Mouse (Mus musculus): ENCODE results near the gene Cd24a. TPM values are rescaled to one million over a fixed set of nuclear protein-coding genes. Genes with fewer than 3 reads are reported as not detected.

Cd24a gene
- polyA plus RNA-seq, 1 experiment: 1.9 TPM

DNA sequence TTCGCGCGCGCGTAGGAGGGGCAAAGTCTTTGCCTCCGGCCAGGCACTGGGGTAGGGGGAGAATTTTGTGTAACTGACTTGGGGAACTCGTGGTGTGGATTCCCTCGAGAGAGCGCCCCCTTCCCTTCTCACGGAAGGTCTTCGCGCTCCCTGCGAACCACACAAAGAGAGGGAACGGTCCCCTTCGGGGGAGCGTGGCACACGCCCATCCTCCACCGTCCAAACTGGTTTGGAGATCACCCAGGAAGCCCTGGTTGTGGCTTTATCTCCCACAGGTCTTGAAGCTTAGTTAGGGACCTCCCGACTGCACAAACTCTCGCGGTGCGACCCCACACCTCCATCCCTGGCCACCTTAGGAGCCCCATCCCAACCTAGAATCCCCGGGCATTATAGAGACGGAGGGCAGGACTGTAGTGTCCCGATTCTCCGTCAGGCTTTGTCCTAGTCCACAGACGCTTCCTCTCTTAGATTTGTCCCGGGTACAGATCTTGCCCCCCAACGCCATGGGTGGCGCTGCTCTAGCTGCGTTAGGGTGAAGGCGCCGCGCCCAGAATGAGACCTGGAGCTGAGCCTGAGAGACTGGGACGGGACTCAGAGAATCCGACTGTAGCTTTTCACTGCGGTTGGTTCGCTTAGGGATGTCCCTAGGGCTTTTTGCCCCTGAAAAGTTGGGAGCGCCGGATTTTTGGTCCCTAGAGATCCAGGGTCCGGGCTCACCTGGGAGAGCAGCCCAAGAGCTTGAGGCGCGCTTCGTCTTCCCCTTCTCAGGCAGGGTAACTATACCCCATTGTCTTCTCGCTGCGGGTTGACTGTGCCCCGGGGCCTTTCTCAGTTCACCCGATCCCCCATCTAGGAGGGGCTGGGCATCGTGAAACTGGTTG, 1.5 kb downstream of the Cd24a start:
- Histone ChIP-seq H3K27ac (ENCODE audit: insufficient read depth, low read depth, low read length) (no peak overlapping the region), H3K4me1 (ENCODE audit: control insufficient read depth, insufficient read depth, low read length) (no peaks in the 10 kb centered on the region), H3K4me3 (ENCODE audit: insufficient read depth, low read length) (peak overlapping the region; percentile 60)
- TF ChIP-seq POLR2A (IDR thresholded peaks at IDR 0.05; ENCODE audit: borderline replicate concordance, low read depth, low read length): no peak
- no peak for TF ChIP-seq CTCF (IDR thresholded peaks at IDR 0.05; ENCODE audit: low read depth, low read length)

DNA sequence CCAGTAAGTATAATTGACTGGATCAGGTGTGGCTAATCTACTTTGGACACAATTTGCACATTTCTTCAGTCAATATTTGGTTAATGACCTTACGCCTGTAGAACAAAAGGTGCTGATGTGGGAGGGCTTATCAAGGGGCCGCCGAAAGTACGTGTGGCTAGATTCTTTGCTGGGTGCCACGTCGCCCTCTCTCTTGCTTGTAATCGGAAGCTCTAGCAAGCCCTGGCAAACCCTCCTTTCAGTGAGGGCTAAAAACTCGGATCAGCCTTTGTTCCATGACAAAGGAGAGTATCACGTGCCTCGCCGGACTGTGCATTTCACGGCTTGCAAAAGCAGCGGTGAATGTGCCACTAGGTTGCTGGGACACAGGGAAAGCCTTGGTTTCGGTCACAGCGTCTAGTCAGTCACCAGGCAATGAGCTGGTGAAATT, 2.6 kb downstream of the Cd24a start:
- H3K4me1 ChIP-seq (ENCODE audit: control insufficient read depth, insufficient read depth, low read length): no peaks in the 10 kb centered on the region
- TF ChIP-seq POLR2A (IDR thresholded peaks at IDR 0.05; ENCODE audit: borderline replicate concordance, low read depth, low read length): no peak
- no peak for TF ChIP-seq CTCF (IDR thresholded peaks at IDR 0.05; ENCODE audit: low read depth, low read length)
- H3K27ac ChIP-seq (ENCODE audit: insufficient read depth, low read depth, low read length): no peak overlapping the region
- no peak overlapping the region for H3K4me3 ChIP-seq (ENCODE audit: insufficient read depth, low read length)

DNA sequence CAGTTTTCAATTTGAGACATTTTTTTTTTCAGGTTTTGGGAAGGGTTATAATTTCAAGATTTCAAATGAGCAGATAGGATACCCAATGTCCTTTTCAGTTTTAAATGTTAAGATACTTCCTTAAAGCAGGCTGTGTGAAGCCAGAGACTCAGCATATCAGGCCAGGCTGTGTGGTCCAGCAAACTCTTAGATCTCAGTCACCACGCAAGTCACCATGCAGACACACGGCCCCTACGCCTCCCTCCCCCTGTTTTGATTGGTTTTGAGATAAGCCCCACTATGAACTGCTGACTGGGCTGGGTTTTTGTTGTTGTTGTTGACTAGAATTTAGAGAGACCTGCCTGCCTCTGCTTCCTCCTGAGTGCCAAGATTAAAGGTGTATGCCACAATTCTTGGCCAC, 3.2 kb downstream of the Cd24a start:
- Histone ChIP-seq H3K27ac (ENCODE audit: insufficient read depth, low read depth, low read length) (no peak overlapping the region), H3K4me1 (ENCODE audit: control insufficient read depth, insufficient read depth, low read length) (no peaks in the 10 kb centered on the region), H3K4me3 (ENCODE audit: insufficient read depth, low read length) (no peak overlapping the region)
- TF ChIP-seq CTCF (IDR thresholded peaks at IDR 0.05; ENCODE audit: low read depth, low read length) (no peak), POLR2A (IDR thresholded peaks at IDR 0.05; ENCODE audit: borderline replicate concordance, low read depth, low read length) (no peak)

DNA sequence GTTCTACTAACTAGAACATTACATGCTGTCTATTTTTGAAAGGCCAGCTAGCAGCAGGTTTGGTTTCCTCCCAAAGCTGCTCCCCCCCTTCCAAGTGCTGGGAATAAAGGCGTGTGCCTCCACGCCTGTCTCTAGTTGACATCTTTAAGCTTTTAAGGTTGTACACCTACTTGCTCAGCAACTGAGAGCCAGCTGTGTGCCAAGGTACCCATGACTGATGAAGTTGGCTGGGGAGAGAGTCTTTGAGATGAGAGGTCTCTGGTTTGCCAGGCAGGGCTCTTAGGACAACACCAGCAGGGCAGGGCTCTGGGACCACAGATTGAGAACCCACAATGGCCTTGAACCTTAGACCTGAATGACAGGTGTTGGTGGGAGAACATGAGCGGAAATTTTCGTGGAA, 6.5 kb downstream of the Cd24a start:
- Histone ChIP-seq H3K4me1 (ENCODE audit: control insufficient read depth, insufficient read depth, low read length) (peaks cover 10% of the 10 kb centered on the region), H3K4me3 (ENCODE audit: insufficient read depth, low read length) (no peak overlapping the region), H3K27ac (ENCODE audit: insufficient read depth, low read depth, low read length) (no peak overlapping the region)
- TF ChIP-seq POLR2A (IDR thresholded peaks at IDR 0.05; ENCODE audit: borderline replicate concordance, low read depth, low read length) (no peak), CTCF (IDR thresholded peaks at IDR 0.05; ENCODE audit: low read depth, low read length) (no peak)

DNA sequence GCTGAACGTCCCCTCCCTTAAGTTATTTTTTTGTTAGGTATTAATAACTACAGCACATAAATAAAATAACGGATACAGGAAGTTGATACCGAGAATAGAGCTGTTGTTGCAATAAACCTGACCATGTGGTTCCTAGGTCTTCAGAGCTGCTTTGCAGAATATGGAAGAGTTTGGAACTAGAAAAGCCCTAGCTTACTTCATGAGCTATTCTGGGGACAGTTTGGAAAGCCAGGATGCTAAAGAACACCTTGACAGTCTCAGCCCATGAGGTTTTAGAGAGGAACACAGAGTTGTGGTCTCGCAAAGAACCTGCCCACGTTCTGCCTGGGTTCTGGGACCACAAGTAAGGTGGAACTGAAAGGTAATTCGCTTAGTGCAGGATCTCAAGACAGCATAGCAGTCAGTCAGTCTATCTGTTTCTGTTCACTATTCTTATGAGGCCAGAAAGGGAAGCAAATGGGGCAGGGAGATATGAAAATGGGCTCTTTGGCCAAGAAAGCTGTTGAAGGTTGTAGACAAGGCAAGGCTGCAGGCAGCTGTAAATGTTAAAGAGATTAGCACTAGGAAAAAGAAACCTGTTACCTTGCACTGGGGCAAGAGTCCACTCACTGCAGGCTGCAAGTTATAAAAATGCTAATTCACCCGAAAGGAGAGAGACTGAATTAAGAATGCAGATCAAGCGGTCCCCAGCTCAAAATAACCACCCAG, 10.5 kb downstream of the Cd24a start:
- TF ChIP-seq POLR2A (IDR thresholded peaks at IDR 0.05; ENCODE audit: borderline replicate concordance, low read depth, low read length) (no peak), CTCF (IDR thresholded peaks at IDR 0.05; ENCODE audit: low read depth, low read length) (no peak)
- Histone ChIP-seq H3K4me3 (ENCODE audit: insufficient read depth, low read length) (no peak overlapping the region), H3K4me1 (ENCODE audit: control insufficient read depth, insufficient read depth, low read length) (peaks cover 10% of the 10 kb centered on the region), H3K27ac (ENCODE audit: insufficient read depth, low read depth, low read length) (no peak overlapping the region)

GRCm38 (mm10) chr10:43591477-43591876, 13.4 kb downstream of the Cd24a start:
- Histone ChIP-seq H3K4me1 (ENCODE audit: control insufficient read depth, insufficient read depth, low read length) (peaks cover 10% of the 10 kb centered on the region), H3K4me3 (ENCODE audit: insufficient read depth, low read length) (no peak overlapping the region), H3K27ac (ENCODE audit: insufficient read depth, low read depth, low read length) (no peak overlapping the region)
- TF ChIP-seq POLR2A (IDR thresholded peaks at IDR 0.05; ENCODE audit: borderline replicate concordance, low read depth, low read length) (no peak), CTCF (IDR thresholded peaks at IDR 0.05; ENCODE audit: low read depth, low read length) (no peak)

- H3K27ac ChIP-seq (ENCODE audit: insufficient read depth, low read depth, low read length): no peak overlapping the region
- H3K4me3 ChIP-seq (ENCODE audit: insufficient read depth, low read length): no peak overlapping the region
- H3K4me1 ChIP-seq (ENCODE audit: control insufficient read depth, insufficient read depth, low read length): peaks cover 10% of the 10 kb centered on the region
- TF ChIP-seq CTCF (IDR thresholded peaks at IDR 0.05; ENCODE audit: low read depth, low read length) (no peak), POLR2A (IDR thresholded peaks at IDR 0.05; ENCODE audit: borderline replicate concordance, low read depth, low read length) (no peak)
Measured at GRCm38 (mm10) chr10:43593182-43593581, 15.1 kb downstream of the Cd24a start.

DNA sequence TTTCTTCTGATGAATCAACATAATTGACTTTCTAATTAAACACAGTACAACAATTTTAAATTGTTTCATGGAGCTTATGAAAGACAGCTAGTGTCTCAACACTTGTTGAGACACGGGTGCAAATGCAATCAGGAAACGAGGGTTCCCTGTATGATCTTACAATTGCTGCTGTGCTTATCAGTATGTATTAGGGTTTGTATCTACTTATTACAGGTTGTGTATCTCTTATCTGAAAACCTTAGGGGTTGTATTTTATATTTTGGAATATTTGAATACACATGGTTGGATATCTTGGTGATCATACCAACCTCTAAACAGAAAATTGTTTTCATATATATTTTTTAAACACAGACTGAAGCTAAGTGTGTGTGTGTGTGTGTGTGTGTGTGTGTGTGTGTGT, 16.1 kb downstream of the Cd24a start:
- Histone ChIP-seq H3K4me1 (ENCODE audit: control insufficient read depth, insufficient read depth, low read length) (peaks cover under 1% of the 10 kb centered on the region), H3K27ac (ENCODE audit: insufficient read depth, low read depth, low read length) (no peak overlapping the region), H3K4me3 (ENCODE audit: insufficient read depth, low read length) (no peak overlapping the region)
- TF ChIP-seq POLR2A (IDR thresholded peaks at IDR 0.05; ENCODE audit: borderline replicate concordance, low read depth, low read length) (no peak), CTCF (IDR thresholded peaks at IDR 0.05; ENCODE audit: low read depth, low read length) (no peak)

GRCm38 (mm10) chr10:43594894-43595293, 16.8 kb downstream of the Cd24a start:
- H3K4me1 ChIP-seq (ENCODE audit: control insufficient read depth, insufficient read depth, low read length): no peaks in the 10 kb centered on the region
- no peak overlapping the region for H3K27ac ChIP-seq (ENCODE audit: insufficient read depth, low read depth, low read length)
- no peak overlapping the region for H3K4me3 ChIP-seq (ENCODE audit: insufficient read depth, low read length)
- TF ChIP-seq CTCF (IDR thresholded peaks at IDR 0.05; ENCODE audit: low read depth, low read length) (no peak), POLR2A (IDR thresholded peaks at IDR 0.05; ENCODE audit: borderline replicate concordance, low read depth, low read length) (no peak)

All from bone marrow macrophage, adult 2 months (primary cell).